Mouse (Mus musculus): ENCODE data around the gene Mup21.
"Not testable (repeated sequence)": the region's sequence is repeated elsewhere in the genome, so short reads cannot be mapped to it uniquely, and the experiment has no call there.

The Mup21 gene

GRCm38 (mm10) chr4:62150811-62151210 lies at the start of gene Mup21:
Gene Mup21 (minus strand): TSS chr4:62150863.
- no peak for DNase-seq

GRCm38 (mm10) chr4:62199923-62200529 lies 49.4 kb upstream of the Mup21 start:
- no peak for DNase-seq

- no peak for DNase-seq
These were observed 38.1 kb upstream of the Mup21 start for GRCm38 (mm10) chr4:62188778-62189177.

- DNase-seq = peak; percentile 5
These were observed 26.6 kb upstream of the Mup21 start for GRCm38 (mm10) chr4:62177282-62177681.

GRCm38 (mm10) chr4:62174471-62174870 lies 23.8 kb upstream of the Mup21 start:
- no peak for DNase-seq

- not testable (repeated sequence) for DNase-seq
These were observed 17.0 kb upstream of the Mup21 start for GRCm38 (mm10) chr4:62167636-62168035.

- no peak for DNase-seq
These were observed 7.7 kb upstream of the Mup21 start for GRCm38 (mm10) chr4:62158401-62158800.

- DNase-seq = no peak
These were observed 17.0 kb downstream of the Mup21 start for GRCm38 (mm10) chr4:62133706-62134105.

GRCm38 (mm10) chr4:62103366-62103765 lies 47.3 kb downstream of the Mup21 start:
- not testable (repeated sequence) for DNase-seq
